Mouse (Mus musculus) small intestine, adult 2 months (tissue): ENCODE results near the gene Lrrc8d. TPM values are rescaled to one million over a fixed set of nuclear protein-coding genes. Genes with fewer than 3 reads are reported as not detected.

Experiments used
- H3K27ac ChIP-seq: fragments of 200-500 bp; 2 replicates; pipeline ENCODE4 v1.5.1; 2012; ENCODE audit warnings: low read depth, low read length, control low read depth, inconsistent platforms; ENCODE audit not compliant: insufficient read depth
- H3K27me3 ChIP-seq: fragments of 200-500 bp; 2 replicates; pipeline ENCODE4 v1.6.1; 2012; ENCODE audit warnings: mild to moderate bottlenecking, moderate library complexity, low read length, inconsistent platforms; ENCODE audit not compliant: control insufficient read depth, insufficient read depth
- H3K36me3 ChIP-seq: fragments of 200-500 bp; 2 replicates; pipeline ENCODE4 v1.6.1; 2012; ENCODE audit warnings: mild to moderate bottlenecking, low read length, control low read depth, inconsistent platforms; ENCODE audit not compliant: control insufficient read depth, insufficient read depth
- H3K4me1 ChIP-seq: fragments of 200-500 bp; 2 replicates; pipeline ENCODE4 v1.6.1; 2012; ENCODE audit warnings: low read length, inconsistent platforms, mixed read lengths; ENCODE audit not compliant: control insufficient read depth, insufficient read depth, insufficient read length
- H3K4me3 ChIP-seq: fragments of 200-500 bp; 2 replicates; pipeline ENCODE4 v1.5.1; 2012; ENCODE audit warnings: low read depth, mild to moderate bottlenecking, control low read depth, inconsistent platforms, low read length, moderate library complexity
- CTCF ChIP-seq: fragments of 200-500 bp; IDR thresholded peaks from 2 replicates; pipeline ENCODE4 v1.5.1; 2012; ENCODE audit warnings: low read depth, mild to moderate bottlenecking, control low read depth, inconsistent platforms, low read length, moderate library complexity, mixed read lengths; ENCODE audit not compliant: insufficient replicate concordance, insufficient read length; ENCODE audit errors: extremely low read depth
- POLR2A ChIP-seq: fragments of 200-500 bp; IDR thresholded peaks from 2 replicates; pipeline ENCODE4 v1.6.1; 2012; ENCODE audit warnings: low read depth, mild to moderate bottlenecking, control low read depth, inconsistent platforms, low read length, moderate library complexity
- WGBS: fragments of 180-500 bp; shearing (Covaris S2); methylation state at CpG from one replicate; pipeline ENCODE4 v1.1.7; 2018; 5-methylcytosine and 5-hydroxymethylcytosine counted together
- polyA plus RNA-seq: library from polyadenylated mRNA; depleted of rRNA; stranded (reverse); fragments of >200 nt; gene quantifications from 2 replicates; pipeline ENCODE4 v1.2.3, GENCODE M21; 2012

The Lrrc8d gene
- polyA plus RNA-seq, 1 experiment: 16.6 TPM

DNA sequence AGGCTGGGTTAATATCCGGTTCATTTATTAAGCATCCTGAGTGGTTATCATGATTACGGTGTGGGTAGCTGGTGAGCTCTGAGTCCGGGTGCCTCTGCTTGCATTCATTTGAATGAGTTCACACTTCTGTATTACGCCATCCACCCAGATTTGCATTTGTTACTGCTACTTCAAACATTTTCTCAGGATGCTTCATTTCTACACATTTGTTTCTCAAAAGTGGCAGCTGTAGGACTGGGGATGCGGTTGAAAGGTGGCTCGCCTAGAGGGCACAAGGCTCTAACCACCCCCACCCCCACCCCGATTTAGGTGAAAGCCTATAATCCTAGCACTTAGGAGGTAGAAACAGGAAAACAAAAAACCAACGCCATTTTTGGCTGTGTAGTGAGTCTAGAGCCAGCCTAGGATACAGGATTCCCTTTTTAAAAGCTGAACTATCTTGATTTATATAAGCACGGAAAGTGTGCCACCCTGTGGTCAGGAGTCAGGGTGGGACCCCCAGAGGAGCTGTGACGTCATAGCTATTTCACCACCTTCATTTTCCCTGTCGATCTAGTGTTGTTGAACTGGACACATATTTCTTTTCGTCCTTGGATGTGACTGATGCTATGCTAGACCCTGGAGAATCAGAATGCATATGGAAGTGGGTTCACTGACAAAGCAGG is 13.3 kb upstream of the Lrrc8d start:
- Histone ChIP-seq H3K27ac (no peak overlapping the region), H3K27me3 (no peaks in the 10 kb centered on the region), H3K4me3 (no peak overlapping the region), H3K4me1 (peaks cover 23% of the 10 kb centered on the region), H3K36me3 (no peaks in the 10 kb centered on the region)
- WGBS: 78% methylated on average over 12 of the region's 12 CpGs
- no peak for TF ChIP-seq CTCF
- TF ChIP-seq POLR2A: no peak

DNA sequence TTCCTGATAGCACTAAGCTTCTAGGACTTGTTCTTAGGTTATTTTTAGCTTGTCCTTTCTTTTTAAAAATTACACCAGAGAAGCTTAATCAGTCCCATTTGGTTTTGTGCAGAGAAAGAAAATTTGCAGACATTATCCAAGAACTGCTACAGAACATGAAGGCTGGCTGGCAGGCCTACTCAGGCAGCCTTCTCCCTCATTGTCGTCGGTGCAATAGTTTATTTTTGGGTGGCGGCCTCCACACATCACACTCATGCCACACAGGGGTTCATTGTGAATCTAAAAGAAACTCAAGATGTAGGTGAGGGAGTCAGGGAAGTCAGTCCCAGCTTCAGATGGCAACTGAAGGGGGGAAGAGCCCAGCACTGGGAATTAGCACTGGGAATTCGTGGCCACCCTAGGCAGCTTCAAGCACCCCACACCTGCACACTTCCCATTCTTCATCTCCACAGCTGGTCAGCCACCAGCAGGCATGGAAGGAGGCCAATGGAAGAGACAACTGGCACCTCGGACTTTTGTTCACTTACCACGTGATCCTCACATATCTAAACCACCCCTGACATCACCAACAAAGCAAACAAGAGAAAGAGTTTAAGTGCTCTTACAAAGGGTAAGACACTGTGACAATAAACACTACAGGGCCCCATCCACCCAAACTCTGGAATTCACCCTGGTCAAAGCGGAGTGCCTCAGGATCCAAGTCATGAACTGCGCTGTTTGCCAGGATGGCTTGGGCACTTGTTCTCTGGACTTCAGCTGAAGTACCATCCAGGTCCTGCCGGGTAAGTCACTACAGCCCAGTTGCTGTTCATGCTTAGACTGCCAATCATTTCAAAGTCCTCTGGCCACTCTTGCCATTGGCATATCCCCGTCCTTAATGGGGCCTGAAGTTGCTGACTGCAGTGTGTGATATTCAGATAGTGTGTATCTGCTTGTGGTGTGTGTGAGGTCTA is 9.0 kb upstream of the Lrrc8d start:
- no peaks in the 10 kb centered on the region for H3K36me3 ChIP-seq
- TF ChIP-seq POLR2A: no peak
- TF ChIP-seq CTCF: no peak
- WGBS: 34% methylated on average over 10 of the region's 10 CpGs
- H3K27me3 ChIP-seq: no peaks in the 10 kb centered on the region
- peaks cover 18% of the 10 kb centered on the region for H3K4me1 ChIP-seq
- peak overlapping the region; percentile 5; the same call in 1 of the 2 replicates for H3K27ac ChIP-seq
- H3K4me3 ChIP-seq: no peak overlapping the region

DNA sequence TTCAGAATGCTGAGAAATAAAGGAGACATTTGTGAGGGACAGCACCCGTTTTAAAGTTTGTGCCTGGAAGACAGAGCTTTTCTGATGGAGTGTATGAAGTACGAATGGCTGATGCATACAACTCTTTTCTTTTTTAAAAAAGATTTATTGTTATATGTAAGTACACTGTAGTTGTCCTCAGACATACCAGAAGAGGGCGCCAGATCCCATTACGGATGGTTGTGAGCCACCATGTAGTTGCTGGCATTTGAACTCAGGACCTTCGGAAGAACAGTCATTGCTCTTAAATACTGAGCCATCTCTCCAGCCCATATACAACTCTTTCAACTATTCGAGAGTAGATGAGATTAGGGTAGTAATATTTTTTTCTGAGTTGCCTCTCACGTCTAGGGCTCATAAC is 8.1 kb upstream of the Lrrc8d start:
- WGBS: 87% methylated on average over 7 of the region's 7 CpGs
- Histone ChIP-seq H3K36me3 (no peaks in the 10 kb centered on the region), H3K4me1 (peaks cover 16% of the 10 kb centered on the region), H3K27ac (no peak overlapping the region), H3K27me3 (no peaks in the 10 kb centered on the region), H3K4me3 (no peak overlapping the region)
- TF ChIP-seq CTCF (0 out of 2 replicates have a peak, but pooled peaks have one; percentile 3), POLR2A (no peak)

DNA sequence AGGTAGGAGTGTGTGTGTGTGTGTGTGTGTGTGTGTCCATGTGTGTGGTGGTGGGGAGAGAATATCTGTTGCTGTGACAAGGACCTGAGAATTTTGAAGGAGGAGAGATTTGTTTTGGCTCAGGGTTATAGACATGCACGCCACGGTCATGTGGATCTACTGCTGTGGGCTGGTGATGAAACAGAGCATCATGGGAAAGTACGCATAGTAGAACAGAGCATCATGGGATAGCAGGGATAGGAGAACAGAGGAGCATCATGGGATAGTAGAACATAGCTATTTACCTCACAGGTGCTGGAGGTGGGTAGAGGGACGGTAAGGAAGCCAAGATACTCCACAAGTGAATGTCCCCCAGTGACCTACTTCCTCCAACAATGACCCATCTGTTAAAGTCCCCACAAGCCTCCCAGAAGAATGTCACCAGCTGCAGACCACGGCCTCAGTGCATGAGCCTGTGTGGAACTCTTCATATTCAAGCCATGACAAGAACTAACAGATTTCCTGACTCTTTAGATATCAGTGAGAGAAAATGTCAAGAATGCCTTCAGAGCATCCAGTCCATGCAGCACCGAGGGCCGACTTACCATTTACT is 5.3 kb upstream of the Lrrc8d start:
- peaks cover 7% of the 10 kb centered on the region for H3K4me1 ChIP-seq
- WGBS: 84% methylated on average over 7 of the region's 7 CpGs
- H3K27me3 ChIP-seq: no peaks in the 10 kb centered on the region
- no peak for TF ChIP-seq CTCF
- TF ChIP-seq POLR2A: no peak
- H3K27ac ChIP-seq: no peak overlapping the region
- H3K36me3 ChIP-seq: no peaks in the 10 kb centered on the region
- no peak overlapping the region for H3K4me3 ChIP-seq

DNA sequence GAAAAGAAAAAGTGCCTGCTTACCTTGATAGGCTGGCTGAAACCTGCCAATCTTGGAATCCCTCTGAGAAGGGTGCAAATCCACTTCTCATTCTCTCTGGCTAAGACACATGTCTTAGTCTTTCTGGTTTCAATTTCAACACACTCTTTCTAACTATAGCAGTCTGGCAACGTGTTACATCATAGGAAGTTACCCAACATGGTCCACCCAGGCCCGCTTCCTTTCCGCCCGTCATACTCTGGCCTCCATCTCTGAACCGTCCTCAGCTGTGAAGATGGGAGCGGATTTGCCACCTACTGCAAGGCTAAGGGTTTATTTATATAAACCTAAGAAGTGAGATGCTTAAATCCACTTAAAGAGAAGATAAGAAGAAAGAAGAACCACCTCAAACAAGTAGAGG is 3.7 kb upstream of the Lrrc8d start:
- TF ChIP-seq POLR2A (no peak), CTCF (no peak)
- WGBS: 81% methylated on average over 6 of the region's 6 CpGs
- Histone ChIP-seq H3K27ac (no peak overlapping the region), H3K4me1 (peaks cover 4% of the 10 kb centered on the region), H3K36me3 (no peaks in the 10 kb centered on the region), H3K4me3 (no peak overlapping the region), H3K27me3 (no peaks in the 10 kb centered on the region)

DNA sequence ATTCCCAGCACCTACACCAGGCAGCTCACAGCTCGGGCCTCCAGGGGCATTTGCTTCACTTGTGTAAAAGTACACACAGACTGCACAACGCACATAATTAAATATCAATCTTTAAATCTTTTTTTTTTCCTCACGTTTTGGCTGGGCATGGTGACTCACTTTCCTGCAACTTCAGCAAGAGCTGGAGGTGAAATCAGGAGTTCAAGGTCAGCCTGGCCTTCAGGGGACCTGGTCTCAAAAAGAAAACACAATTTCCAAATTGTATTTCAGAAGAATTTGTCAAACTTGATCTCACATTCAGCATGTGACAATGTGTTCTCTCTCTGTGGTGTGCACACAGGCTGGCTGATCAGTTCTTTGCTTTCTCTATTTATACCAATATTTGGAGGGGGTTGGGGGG is 1.9 kb upstream of the Lrrc8d start:
- Histone ChIP-seq H3K27ac (no peak overlapping the region), H3K4me1 (peaks cover under 1% of the 10 kb centered on the region), H3K4me3 (no peak overlapping the region), H3K27me3 (no peaks in the 10 kb centered on the region), H3K36me3 (no peaks in the 10 kb centered on the region)
- TF ChIP-seq POLR2A: no peak
- no peak for TF ChIP-seq CTCF
- WGBS: 77% methylated on average over 3 of the region's 3 CpGs

DNA sequence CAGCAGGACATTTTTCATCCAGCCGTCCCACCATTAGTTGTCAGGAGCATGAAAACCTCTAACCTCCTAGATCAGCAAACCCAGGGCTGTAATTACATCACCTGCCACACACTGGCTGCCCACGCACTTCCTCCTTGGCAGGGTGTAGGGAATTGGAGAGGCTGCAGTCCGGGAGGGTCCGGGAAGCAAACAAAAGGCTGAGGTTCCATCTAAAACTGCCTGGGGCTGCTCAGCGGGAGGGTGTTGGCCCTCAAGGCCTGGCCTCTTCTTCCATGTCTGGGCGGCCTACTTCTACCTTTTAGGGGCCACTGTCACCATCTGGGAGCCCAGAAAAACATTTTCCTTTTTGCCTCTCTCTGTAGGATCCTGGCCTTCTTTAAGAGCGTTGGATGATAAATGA is 1.1 kb upstream of the Lrrc8d start:
- Histone ChIP-seq H3K4me1 (peaks cover 8% of the 10 kb centered on the region), H3K4me3 (peak overlapping the region; percentile 41), H3K27ac (peak overlapping the region; percentile 97), H3K27me3 (no peaks in the 10 kb centered on the region), H3K36me3 (no peaks in the 10 kb centered on the region)
- 17% methylated on average over 7 of the region's 7 CpGs for WGBS
- peak; percentile 25; the same call in 1 of the 2 replicates for TF ChIP-seq POLR2A
- no peak for TF ChIP-seq CTCF
